Mouse (Mus musculus) frontal cortex, postnatal 36 days (tissue): ENCODE measurements around the gene Akap13.

Experiments used
- DNase-seq, 2 experiments: peaks; one replicate each; pipeline ENCODE4 v3.0.0; 2022; ENCODE audit warnings: low spot score in 2 of 2

The Akap13 gene

GRCm38 (mm10) chr7:75455223-75456151 lies at the start of gene Akap13:
TSS of gene Akap13 (plus strand) at chr7:75455534.
- peak; percentile 97 to 98 for DNase-seq

- DNase-seq = no peak
Observed at GRCm38 (mm10) chr7:75410641-75411040, 44.7 kb upstream of the Akap13 start.

GRCm38 (mm10) chr7:75411226-75411625 lies 44.1 kb upstream of the Akap13 start:
- DNase-seq = no peak

- DNase-seq = no peak
Observed at GRCm38 (mm10) chr7:75412011-75412510, 43.3 kb upstream of the Akap13 start.

GRCm38 (mm10) chr7:75412568-75412967 lies 42.8 kb upstream of the Akap13 start:
- no peak for DNase-seq

GRCm38 (mm10) chr7:75413903-75414302 lies 41.4 kb upstream of the Akap13 start:
- no peak for DNase-seq

GRCm38 (mm10) chr7:75414316-75414715 lies 41.0 kb upstream of the Akap13 start:
- DNase-seq = no peak

GRCm38 (mm10) chr7:75415166-75415881 lies 40.0 kb upstream of the Akap13 start:
- DNase-seq = no peak

GRCm38 (mm10) chr7:75415882-75416585 lies 39.3 kb upstream of the Akap13 start:
- DNase-seq = no peak

- no peak for DNase-seq
Observed at GRCm38 (mm10) chr7:75420927-75421326, 34.4 kb upstream of the Akap13 start.

- no peak for DNase-seq
Observed at GRCm38 (mm10) chr7:75424121-75424520, 31.2 kb upstream of the Akap13 start.

GRCm38 (mm10) chr7:75427322-75427721 lies 28.0 kb upstream of the Akap13 start:
- no peak for DNase-seq

- no peak for DNase-seq
Observed at GRCm38 (mm10) chr7:75428913-75429312, 26.4 kb upstream of the Akap13 start.

- DNase-seq = no peak
Observed at GRCm38 (mm10) chr7:75430550-75430949, 24.8 kb upstream of the Akap13 start.

GRCm38 (mm10) chr7:75431043-75431442 lies 24.3 kb upstream of the Akap13 start:
- no peak for DNase-seq

- no peak for DNase-seq
Observed at GRCm38 (mm10) chr7:75432046-75432445, 23.3 kb upstream of the Akap13 start.

GRCm38 (mm10) chr7:75436413-75437174 lies 18.7 kb upstream of the Akap13 start:
- DNase-seq = no peak

- no peak for DNase-seq
Observed at GRCm38 (mm10) chr7:75439570-75439969, 15.8 kb upstream of the Akap13 start.

GRCm38 (mm10) chr7:75440241-75440640 lies 15.1 kb upstream of the Akap13 start:
- DNase-seq = no peak

- no peak for DNase-seq
Observed at GRCm38 (mm10) chr7:75441947-75442346, 13.4 kb upstream of the Akap13 start.
